Mouse (Mus musculus) heart, adult 2 months (tissue): ENCODE results near the gene Hsd11b2.

Source experiments
- CTCF ChIP-seq: fragments of 200-600 bp; IDR thresholded peaks from 2 replicates; pipeline ENCODE4 v1.8.1; 2022; ENCODE audit warnings: antibody characterized with exemption, mild to moderate bottlenecking, moderate library complexity
- EP300 ChIP-seq: fragments of 200-500 bp; IDR thresholded peaks from 2 replicates; pipeline ENCODE4 v1.6.1; 2011; ENCODE audit warnings: low read depth, low read length, control low read depth; ENCODE audit not compliant: insufficient read depth

GRCm38 (mm10) chr8:105550083-105550482 is 31.5 kb downstream of the Hsd11b2 start:
- TF ChIP-seq EP300 (no peak), CTCF (no peak)
